Mouse (Mus musculus) embryonic facial prominence, embryonic 14.5 days (tissue): ENCODE data around the gene Il1r1. TPM values are rescaled to one million over a fixed set of nuclear protein-coding genes. Genes with fewer than 3 reads are reported as not detected.

Source experiments
- ATAC-seq: fragments of 200-750 bp; cut with Nextera tagmentation; 2 replicates; pipeline ENCODE4 v1.8.0; 2017; ENCODE audit warnings: low read depth, moderate number of reproducible peaks, moderate TSS enrichment
- DNase-seq: peaks from one replicate; pipeline ENCODE4 v3.0.0-alpha.2; 2015; ENCODE audit warnings: low spot score
- H3K27ac ChIP-seq: fragments of 300-500 bp; sonication (generic); replicated peaks from 2 replicates; pipeline ENCODE4 v1.5.1; 2014; ENCODE audit warnings: low read depth, mild to moderate bottlenecking, low read length, moderate library complexity
- H3K27me3 ChIP-seq: fragments of 300-500 bp; sonication (generic); replicated peaks from 2 replicates; pipeline ENCODE4 v1.6.1; 2014; ENCODE audit warnings: low read length; ENCODE audit not compliant: control insufficient read depth, insufficient read depth
- H3K36me3 ChIP-seq: fragments of 300-500 bp; sonication (generic); 2 replicates; pipeline ENCODE4 v1.6.1; 2014; ENCODE audit warnings: low read length, mixed read lengths; ENCODE audit not compliant: control insufficient read depth, insufficient read depth
- H3K4me1 ChIP-seq: fragments of 300-500 bp; sonication (generic); 2 replicates; pipeline ENCODE4 v1.6.1; 2014; ENCODE audit warnings: antibody characterized with exemption, low read length; ENCODE audit not compliant: control insufficient read depth, insufficient read depth
- H3K4me2 ChIP-seq: fragments of 300-500 bp; sonication (generic); 2 replicates; pipeline ENCODE4 v1.6.1; 2014; ENCODE audit warnings: low read depth, mild to moderate bottlenecking, low read length, moderate library complexity, mixed read lengths
- H3K4me3 ChIP-seq: fragments of 300-500 bp; sonication (generic); 2 replicates; pipeline ENCODE4 v1.5.1; 2014; ENCODE audit warnings: low read depth, mild to moderate bottlenecking, low read length
- H3K9ac ChIP-seq: fragments of 300-500 bp; sonication (generic); 2 replicates; pipeline ENCODE4 v1.6.1; 2014; ENCODE audit warnings: low read depth, mild to moderate bottlenecking, low read length, moderate library complexity, mixed read lengths
- H3K9me3 ChIP-seq: fragments of 300-500 bp; sonication (generic); 2 replicates; pipeline ENCODE4 v1.6.1; 2016; ENCODE audit warnings: low read length; ENCODE audit not compliant: control insufficient read depth
- WGBS: fragments of 180-500 bp; shearing (Covaris S2); extraction: QIAGEN DNeasy Blood & Tissue Kit; methylation state at CpG from one replicate; pipeline ENCODE4 v1.1.7; 2014; 5-methylcytosine and 5-hydroxymethylcytosine counted together
- polyA plus RNA-seq: library from polyadenylated mRNA; unstranded; fragments of >200 nt; fragmentation: Nextera tagmentation; extraction: Ambion mirVana; gene quantifications from 2 replicates; pipeline ENCODE4 v1.2.1, GENCODE M21; 2014

The Il1r1 gene
- polyA plus RNA-seq, 1 experiment from 2014 or later, result 9.6 TPM

DNA sequence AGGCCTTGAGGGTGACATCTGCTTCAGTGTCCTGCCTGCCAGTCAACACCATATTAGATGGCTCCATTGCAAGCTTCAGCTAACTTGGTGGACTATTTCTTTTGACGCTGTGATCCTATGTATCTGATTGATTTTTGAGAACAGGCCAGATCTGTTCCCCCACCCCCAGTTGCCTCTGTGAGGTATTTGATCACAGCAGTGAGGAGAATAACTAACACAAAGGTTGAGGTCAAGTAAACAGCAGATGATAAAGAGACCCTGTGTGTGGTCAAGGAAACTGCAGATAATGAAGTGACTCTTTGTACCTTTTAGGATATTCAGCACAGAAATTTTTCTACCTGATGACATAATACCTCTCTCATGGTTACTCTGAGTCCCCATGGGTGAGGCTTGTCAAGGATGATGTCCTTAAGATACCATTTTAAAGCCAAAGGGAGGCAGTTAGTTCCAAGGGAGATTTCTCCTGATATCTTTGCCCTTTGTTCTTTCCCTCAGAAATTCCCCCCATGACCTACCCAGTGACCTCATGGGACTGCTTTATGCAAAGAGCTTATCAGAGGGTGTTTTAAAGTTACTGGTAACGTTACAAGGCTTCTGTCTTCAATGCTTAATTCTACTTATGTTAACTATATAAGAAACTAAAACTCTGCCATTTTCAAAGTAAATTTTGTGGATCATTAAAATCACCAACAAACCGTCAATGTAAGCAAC lies 29.6 kb downstream of the Il1r1 start:
- WGBS, result 49% methylated on average over 3 of the region's 3 CpGs
- no peak overlapping the region for H3K27ac ChIP-seq
- no peak for ATAC-seq

DNA sequence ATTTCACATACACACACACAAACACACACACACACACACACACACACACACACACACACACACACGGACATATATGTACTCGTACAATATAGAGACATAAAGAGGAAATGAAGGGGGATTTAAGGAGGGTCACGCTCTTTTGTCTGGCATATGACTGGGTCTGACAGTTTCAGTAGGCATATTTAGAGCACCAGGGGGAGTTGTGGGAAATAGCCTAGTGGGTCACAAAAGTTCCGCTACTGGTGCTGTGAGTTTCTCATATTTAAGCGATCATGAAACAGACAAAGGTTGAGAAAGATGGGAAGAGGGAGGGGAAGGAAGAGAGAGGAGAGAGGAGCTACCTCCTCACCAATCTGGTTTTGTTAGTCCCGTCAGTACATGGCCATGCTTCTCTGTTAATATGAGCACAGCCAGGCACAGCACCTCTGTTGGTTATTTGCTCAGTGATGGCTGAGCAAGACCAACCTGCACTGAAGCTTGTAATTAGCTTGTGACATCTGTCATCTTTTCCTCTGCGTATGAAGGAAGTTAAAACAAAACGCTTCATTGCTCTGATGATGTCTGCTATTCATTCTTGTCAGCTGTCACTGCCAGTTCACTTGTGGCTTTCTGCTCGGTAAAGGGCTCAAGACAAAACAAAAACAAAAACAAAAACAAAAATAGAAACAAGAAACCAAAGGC lies 37.7 kb downstream of the Il1r1 start:
- H3K9ac ChIP-seq, result no peak overlapping the region
- no peak overlapping the region for H3K4me2 ChIP-seq
- WGBS, result 57% methylated on average over 9 of the region's 9 CpGs
- H3K4me1 ChIP-seq, result peaks cover 20% of the 10 kb centered on the region
- H3K27ac ChIP-seq, result no peak overlapping the region
- ATAC-seq (no peak), DNase-seq (no peak)
- no peaks in the 10 kb centered on the region for H3K27me3 ChIP-seq
- H3K36me3 ChIP-seq, result no peaks in the 10 kb centered on the region
- H3K9me3 ChIP-seq, result no peaks in the 10 kb centered on the region
- H3K4me3 ChIP-seq, result no peak overlapping the region

More for the DNA sequence above, 29.6 kb downstream of the Il1r1 start:
- Histone ChIP-seq H3K36me3 (no peaks in the 10 kb centered on the region), H3K4me3 (no peak overlapping the region), H3K4me2 (no peak overlapping the region), H3K9ac (no peak overlapping the region), H3K27me3 (no peaks in the 10 kb centered on the region), H3K9me3 (no peaks in the 10 kb centered on the region), H3K4me1 (no peaks in the 10 kb centered on the region)
- no peak for DNase-seq

DNA sequence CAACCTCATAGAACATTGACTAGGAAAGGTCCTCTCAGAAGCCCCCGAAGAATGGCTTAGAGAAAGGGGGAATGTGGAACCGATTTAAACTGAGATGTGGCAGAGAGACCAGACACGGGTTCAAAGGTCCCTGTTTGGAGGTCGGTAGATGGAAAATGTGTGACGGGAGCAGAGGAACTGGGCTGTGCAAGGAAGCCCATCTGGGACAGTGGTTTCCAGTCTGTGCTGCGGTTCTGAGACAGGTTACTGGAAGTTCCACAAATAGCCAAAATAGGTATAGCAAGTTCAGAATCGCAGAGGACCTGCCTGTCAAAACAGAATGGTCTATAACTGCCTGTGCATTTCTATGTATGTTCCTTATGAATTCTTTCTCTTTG lies 38.2 kb downstream of the Il1r1 start:
- Histone ChIP-seq H3K27me3 (no peaks in the 10 kb centered on the region), H3K27ac (no peak overlapping the region), H3K36me3 (no peaks in the 10 kb centered on the region), H3K4me3 (no peak overlapping the region), H3K4me1 (peaks cover 20% of the 10 kb centered on the region), H3K9ac (no peak overlapping the region), H3K9me3 (no peaks in the 10 kb centered on the region), H3K4me2 (no peak overlapping the region)
- DNase-seq (no peak), ATAC-seq (no peak)
- 48% methylated on average over 7 of the region's 7 CpGs for WGBS

DNA sequence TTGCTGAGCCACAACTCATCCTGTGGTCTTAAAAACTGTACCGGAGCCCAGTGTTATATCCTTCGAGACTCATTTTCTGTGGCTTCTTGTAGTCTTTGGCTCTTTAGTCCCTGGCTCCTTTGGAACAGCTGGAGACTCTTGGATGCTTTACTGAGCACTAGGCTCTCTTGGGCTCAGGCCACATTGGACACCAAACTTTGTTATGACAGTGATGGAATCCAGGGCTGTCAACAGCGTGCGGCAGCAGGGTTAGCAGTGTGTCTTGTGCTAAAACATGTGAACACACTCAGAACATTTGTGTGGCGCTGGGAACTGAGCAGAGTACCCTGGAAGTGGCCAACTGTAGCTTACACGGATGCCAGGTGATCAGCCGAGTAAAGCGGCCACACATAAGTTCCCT lies 38.8 kb downstream of the Il1r1 start:
- no peaks in the 10 kb centered on the region for H3K9me3 ChIP-seq
- no peak overlapping the region for H3K9ac ChIP-seq
- H3K27me3 ChIP-seq, result no peaks in the 10 kb centered on the region
- no peak overlapping the region for H3K4me3 ChIP-seq
- H3K4me2 ChIP-seq, result no peak overlapping the region
- peaks cover 20% of the 10 kb centered on the region for H3K4me1 ChIP-seq
- no peak for ATAC-seq
- no peak overlapping the region for H3K27ac ChIP-seq
- WGBS, result 83% methylated on average over 8 of the region's 8 CpGs
- H3K36me3 ChIP-seq, result no peaks in the 10 kb centered on the region
- no peak for DNase-seq

DNA sequence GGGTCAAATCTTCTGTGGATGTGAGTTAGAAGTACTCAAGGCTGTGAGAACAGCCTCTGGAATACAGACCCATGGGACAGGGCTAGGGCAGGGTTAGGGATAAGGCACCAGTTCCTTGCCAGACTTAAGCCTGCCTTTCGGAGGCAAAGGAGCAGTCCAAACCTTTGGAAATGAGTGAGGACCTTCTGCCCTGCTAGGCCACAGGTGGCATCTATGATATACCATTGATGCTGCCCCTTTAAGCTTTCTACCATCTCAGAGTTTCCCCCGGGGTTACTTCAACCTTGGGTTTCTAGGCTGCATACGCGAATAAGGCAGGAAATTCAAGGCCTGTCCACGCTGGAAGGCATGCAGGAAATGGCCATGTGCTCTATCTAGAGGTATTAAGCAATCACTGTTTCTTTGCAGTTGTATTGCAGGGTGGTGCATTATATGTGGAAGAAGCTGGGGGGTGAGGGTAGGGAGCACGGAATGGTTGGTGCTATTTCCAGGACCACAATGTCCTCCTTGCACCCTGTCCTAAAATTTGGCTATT lies 40.5 kb downstream of the Il1r1 start:
- H3K4me3 ChIP-seq, result no peak overlapping the region
- H3K9me3 ChIP-seq, result no peaks in the 10 kb centered on the region
- peaks cover 20% of the 10 kb centered on the region for H3K4me1 ChIP-seq
- WGBS, result 77% methylated on average over 6 of the region's 6 CpGs
- no peak overlapping the region for H3K9ac ChIP-seq
- no peak overlapping the region for H3K4me2 ChIP-seq
- no peaks in the 10 kb centered on the region for H3K27me3 ChIP-seq
- ATAC-seq (no peak), DNase-seq (no peak)
- no peaks in the 10 kb centered on the region for H3K36me3 ChIP-seq
- H3K27ac ChIP-seq, result no peak overlapping the region

GRCm38 (mm10) chr1:40266431-40267260 lies 41.8 kb downstream of the Il1r1 start:
- Histone ChIP-seq H3K9me3 (no peaks in the 10 kb centered on the region), H3K27me3 (no peaks in the 10 kb centered on the region), H3K27ac (peak overlapping the region; percentile 41; the same call in 1 of the 2 replicates), H3K4me3 (peak overlapping the region; percentile 47), H3K4me2 (peak overlapping the region; percentile 67), H3K4me1 (peaks cover 20% of the 10 kb centered on the region), H3K36me3 (no peaks in the 10 kb centered on the region), H3K9ac (peak overlapping the region; percentile 67)
- 2% methylated on average over 27 of the region's 36 CpGs for WGBS
- ATAC-seq, result peak; percentile 89
- peak; percentile 89 for DNase-seq

- H3K9ac ChIP-seq, result no peak overlapping the region
- WGBS, result 86% methylated on average over 6 of the region's 6 CpGs
- DNase-seq, result no peak
- no peaks in the 10 kb centered on the region for H3K36me3 ChIP-seq
- no peak overlapping the region for H3K4me3 ChIP-seq
- ATAC-seq, result no peak
- H3K27ac ChIP-seq, result no peak overlapping the region
- peak overlapping the region; percentile 67 for H3K4me2 ChIP-seq
- peaks cover 16% of the 10 kb centered on the region for H3K4me1 ChIP-seq
- H3K9me3 ChIP-seq, result no peaks in the 10 kb centered on the region
- H3K27me3 ChIP-seq, result no peaks in the 10 kb centered on the region
These were observed 43.0 kb downstream of the Il1r1 start for GRCm38 (mm10) chr1:40267846-40268245.

- H3K9ac ChIP-seq, result no peak overlapping the region
- H3K27ac ChIP-seq, result no peak overlapping the region
- peak overlapping the region; percentile 67; the same call in 1 of the 2 replicates for H3K4me2 ChIP-seq
- H3K4me1 ChIP-seq, result peaks cover 12% of the 10 kb centered on the region
- H3K4me3 ChIP-seq, result no peak overlapping the region
- no peak for ATAC-seq
- no peaks in the 10 kb centered on the region for H3K27me3 ChIP-seq
- WGBS, result 81% methylated on average over 6 of the region's 6 CpGs
- DNase-seq, result no peak
- H3K9me3 ChIP-seq, result no peaks in the 10 kb centered on the region
- no peaks in the 10 kb centered on the region for H3K36me3 ChIP-seq
These were observed 43.7 kb downstream of the Il1r1 start for GRCm38 (mm10) chr1:40268536-40268935.
